Mouse (Mus musculus): ENCODE data around the gene Snrpn.
"Not testable (repeated sequence)": the region's sequence is repeated elsewhere in the genome, so short reads cannot be mapped to it uniquely, and the experiment has no call there.

The Snrpn gene

GRCm38 (mm10) chr7:60139742-60140480, at the start of gene Snrpn:
Snrpn (minus strand) TSS chr7:60140219.
- DNase-seq (ENCODE audit: low read depth, low spot score), result peak; percentile 34

GRCm38 (mm10) chr7:60170250-60171185, 30.5 kb upstream of the Snrpn start:
- peak; percentile 43 for DNase-seq (ENCODE audit: low read depth, low spot score)

GRCm38 (mm10) chr7:60125332-60125731, 14.7 kb downstream of the Snrpn start:
- DNase-seq (ENCODE audit: low read depth, low spot score), result no peak

- not testable (repeated sequence) for DNase-seq (ENCODE audit: low read depth, low spot score)
Measured at GRCm38 (mm10) chr7:60123086-60123624, 16.9 kb downstream of the Snrpn start.

GRCm38 (mm10) chr7:60122434-60123085, 17.5 kb downstream of the Snrpn start:
- DNase-seq (ENCODE audit: low read depth, low spot score), result no peak

GRCm38 (mm10) chr7:60097154-60097859, 42.7 kb downstream of the Snrpn start:
- DNase-seq (ENCODE audit: low read depth, low spot score), result peak; percentile 54

GRCm38 (mm10) chr7:60076301-60076700, 63.7 kb downstream of the Snrpn start:
- no peak for DNase-seq (ENCODE audit: low read depth, low spot score)

- peak; percentile 54 for DNase-seq (ENCODE audit: low read depth, low spot score)
Measured at GRCm38 (mm10) chr7:60047481-60048201, 92.4 kb downstream of the Snrpn start.

GRCm38 (mm10) chr7:60013186-60013585, 126.8 kb downstream of the Snrpn start:
- DNase-seq (ENCODE audit: low read depth, low spot score), result no peak

- DNase-seq (ENCODE audit: low read depth, low spot score), result no peak
Measured at GRCm38 (mm10) chr7:60007727-60008360, 132.2 kb downstream of the Snrpn start.

- no peak for DNase-seq (ENCODE audit: low read depth, low spot score)
Measured at GRCm38 (mm10) chr7:60006262-60006661, 133.8 kb downstream of the Snrpn start.

GRCm38 (mm10) chr7:60004606-60005330, 135.3 kb downstream of the Snrpn start, which contains the start of the genes Snurf and Gm38393:
Snurf (minus strand) TSS chr7:60005049.
Gm38393 (minus strand) TSS chr7:60005064.
- peak; percentile 57 for DNase-seq (ENCODE audit: low read depth, low spot score)

- no peak for DNase-seq (ENCODE audit: low read depth, low spot score)
Measured at GRCm38 (mm10) chr7:60003921-60004605, 136.0 kb downstream of the Snrpn start.

- peak; percentile 66 for DNase-seq (ENCODE audit: low read depth, low spot score)
Measured at GRCm38 (mm10) chr7:60003006-60003865, 136.8 kb downstream of the Snrpn start.

- DNase-seq (ENCODE audit: low read depth, low spot score), result no peak
Measured at GRCm38 (mm10) chr7:59978646-59979045, 161.4 kb downstream of the Snrpn start.
